Mouse (Mus musculus) testis, adult 2 months (tissue): ENCODE measurements at regions not wholly inside any gene's neighbourhood (a gene's known extent, or its start where the extent isn't known, plus 50 kb on each side); places are given as distances from the start of the nearest gene placed in this dataset.

ENCODE experiments used
- CTCF ChIP-seq: fragments of 200-500 bp; IDR thresholded peaks from 2 replicates; pipeline ENCODE4 v1.5.1; 2012; ENCODE audit warnings: low read depth, mild to moderate bottlenecking, inconsistent platforms, low read length, moderate library complexity; ENCODE audit not compliant: control insufficient read depth, insufficient read depth, insufficient replicate concordance
- POLR2A ChIP-seq: fragments of 200-500 bp; IDR thresholded peaks from 2 replicates; pipeline ENCODE4 v1.6.1; 2012; ENCODE audit warnings: low read depth, mild to moderate bottlenecking, inconsistent platforms, low read length, moderate library complexity; ENCODE audit not compliant: control insufficient read depth

DNA sequence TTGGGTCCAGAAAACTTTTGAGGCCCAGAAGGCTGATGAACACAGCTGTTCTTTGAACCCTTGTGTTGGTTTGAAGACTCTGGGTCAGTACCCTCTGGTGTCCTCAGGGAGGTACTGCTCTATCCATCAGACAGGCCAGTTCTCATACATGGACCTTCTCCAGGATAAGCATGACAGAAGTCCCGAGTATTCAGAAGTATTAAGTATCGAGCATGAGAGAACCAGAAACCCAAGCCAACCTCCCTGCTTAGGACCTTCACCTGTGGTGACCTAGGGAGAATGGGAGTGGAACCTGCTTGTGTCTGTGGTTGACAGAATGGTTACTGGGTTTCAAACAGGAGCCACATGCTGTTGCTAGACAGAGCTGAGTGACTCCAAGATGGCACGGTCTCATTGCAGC lies 167.5 kb upstream of the Id2 start:
- TF ChIP-seq POLR2A (no peak), CTCF (no peak)
